Mouse (Mus musculus) Patski (cell line): Measurements from ENCODE around the gene Methig1. TPM values are rescaled to one million over a fixed set of nuclear protein-coding genes. Genes with fewer than 3 reads are reported as not detected.

Source experiments
- ATAC-seq: fragments of 100-300 bp; one replicate; pipeline ENCODE4 v1.8.0; 2021
- CTCF ChIA-PET: fragments of 350-600 bp; sonication (Branson Sonifier 250); formaldehyde crosslinking; loops from one replicate; lab custom pipeline; 2022; ENCODE audit warnings: inconsistent platforms; lab: Charles Lee
- POLR2A ChIA-PET: fragments of 350-600 bp; sonication (Branson Sonifier 250); formaldehyde crosslinking; loops from one replicate; lab custom pipeline; 2022; ENCODE audit warnings: antibody characterized with exemption, inconsistent platforms; lab: Charles Lee
- DNase-seq: peaks from one replicate; pipeline ENCODE4 v3.0.0-alpha.2; 2011; ENCODE audit warnings: low read depth, low spot score
- H3K27me3 ChIP-seq: fragments of 371-371 bp; one replicate; pipeline ENCODE4 v1.5.1; 2021
- CTCF ChIP-seq: fragments of 100-300 bp; IDR thresholded peaks from one replicate; pipeline ENCODE4 v1.5.1; 2021
- in situ Hi-C: fragments of 300-500 bp; cut with MboI; formaldehyde crosslinking; loops from 3 replicates; pipeline ENCODE4 v1.11.1; 2018; ENCODE audit warnings: low pct_unique_long_range_greater_than_20kb, mixed read lengths
- polyA plus RNA-seq: library from polyadenylated mRNA; unstranded; gene quantifications from one replicate; pipeline ENCODE4 v1.2.3, GENCODE M21; 2021

Gene Methig1
- polyA plus RNA-seq, 1 experiment from 2014 or later = 0.51 TPM

DNA sequence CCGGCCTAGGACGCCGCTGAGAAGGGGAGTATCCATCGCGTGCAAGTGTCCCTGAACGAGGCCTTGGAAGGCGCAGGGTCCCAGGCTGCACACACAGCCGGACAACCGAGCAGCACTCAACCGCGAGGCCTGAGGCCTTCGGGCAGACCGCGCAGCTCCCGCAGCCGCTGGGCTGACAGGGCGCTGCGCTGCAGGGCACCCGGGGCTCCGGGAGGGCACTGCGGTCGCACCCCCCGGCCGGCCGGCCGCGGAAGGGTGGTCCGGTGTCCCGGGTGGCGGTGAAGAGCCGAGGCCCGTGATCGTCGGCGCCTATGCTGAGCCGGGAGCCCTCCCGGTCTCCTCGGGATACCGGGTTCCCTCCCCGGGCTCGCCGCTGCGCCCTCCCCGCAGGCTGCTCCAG is 69.5 kb downstream of the Methig1 start:
- ATAC-seq (peak; percentile 13), DNase-seq (no peak)
- ChIA-PET POLR2A (no interaction called here), CTCF (interaction anchor here (1.4 to 1.8 kb wide), 2 partner anchors 14 to 35 kb away, joined by 3 to 4 read pairs; no protein-coding TSS in a partner anchor)
- H3K27me3 ChIP-seq = no peaks in the 10 kb centered on the region
- in situ Hi-C loops = no loop called here
- TF ChIP-seq CTCF = no peak

DNA sequence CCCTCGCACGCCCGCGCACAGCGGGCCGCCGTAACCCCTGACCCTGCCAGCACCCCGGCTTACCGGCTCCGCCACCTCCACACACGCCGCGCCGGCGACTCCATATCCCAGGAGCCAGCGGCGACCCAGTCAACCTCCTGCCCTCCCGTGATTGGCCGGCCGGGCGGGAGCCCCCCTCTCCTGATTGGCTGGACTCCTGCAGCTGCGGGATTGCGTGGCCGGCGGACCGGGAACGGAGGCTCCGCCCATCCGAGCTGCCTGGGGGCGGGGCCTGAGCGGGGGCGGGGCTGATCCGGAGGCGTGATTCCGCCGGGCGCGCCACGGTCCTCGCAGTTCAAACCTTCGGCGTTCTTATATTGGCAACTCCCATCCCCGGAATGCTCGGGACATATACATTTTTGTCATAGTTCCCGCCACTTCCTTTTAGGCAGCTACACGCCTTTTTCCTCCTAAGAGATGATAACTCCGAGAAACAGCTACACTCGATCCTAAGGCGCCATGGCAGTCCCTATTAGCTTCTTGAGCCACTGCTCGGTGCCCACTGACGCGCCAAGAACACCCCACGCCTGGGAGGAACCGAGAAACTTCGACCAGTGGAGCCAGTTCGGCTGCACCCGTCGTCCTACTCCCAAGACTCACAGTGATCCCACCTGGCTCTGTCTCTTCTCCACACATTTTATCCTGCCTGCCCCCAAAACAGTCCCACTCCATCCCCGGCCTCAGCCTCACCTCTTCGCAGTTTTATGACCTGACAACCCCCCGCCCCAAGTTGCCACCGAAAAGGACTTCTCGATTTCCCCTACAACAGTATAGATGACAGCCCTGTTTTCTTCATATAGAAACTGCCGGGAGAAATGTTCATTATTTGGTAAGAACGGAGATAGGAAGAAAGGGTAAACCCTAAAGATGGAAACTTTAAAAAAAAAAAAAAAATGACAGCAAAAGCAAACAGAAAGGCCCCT is 70.2 kb downstream of the Methig1 start:
- H3K27me3 ChIP-seq = no peaks in the 10 kb centered on the region
- in situ Hi-C loops = no loop called here
- DNase-seq = no peak

GRCm38 (mm10) chr15:100423916-100424315 is 71.0 kb downstream of the Methig1 start:
- POLR2A ChIA-PET = interaction anchor here (0.6 to 1.1 kb wide), 3 partner anchors 33 to 450 kb away, joined by 3 to 5 read pairs (median 3); no protein-coding TSS in a partner anchor
- CTCF ChIA-PET = interaction anchor here (1.1 to 1.4 kb wide), 2 partner anchors 20 to 21 kb away, joined by 3 read pairs; no protein-coding TSS in a partner anchor
- in situ Hi-C loops = no loop called here
- DNase-seq (no peak), ATAC-seq (no peak)
- no peak for TF ChIP-seq CTCF
- H3K27me3 ChIP-seq = no peaks in the 10 kb centered on the region

More for the DNA sequence above, 70.2 kb downstream of the Methig1 start:
- ChIA-PET POLR2A (interaction anchor here (0.6 to 1.1 kb wide), 4 partner anchors 9 to 450 kb away, joined by 3 to 5 read pairs (median 4); no protein-coding TSS in a partner anchor), CTCF (interaction anchor here (1.4 to 1.8 kb wide), 2 partner anchors 14 to 20 kb away, joined by 3 to 4 read pairs; no protein-coding TSS in a partner anchor)
- no peak for TF ChIP-seq CTCF
- peak; percentile 88 for ATAC-seq

DNA sequence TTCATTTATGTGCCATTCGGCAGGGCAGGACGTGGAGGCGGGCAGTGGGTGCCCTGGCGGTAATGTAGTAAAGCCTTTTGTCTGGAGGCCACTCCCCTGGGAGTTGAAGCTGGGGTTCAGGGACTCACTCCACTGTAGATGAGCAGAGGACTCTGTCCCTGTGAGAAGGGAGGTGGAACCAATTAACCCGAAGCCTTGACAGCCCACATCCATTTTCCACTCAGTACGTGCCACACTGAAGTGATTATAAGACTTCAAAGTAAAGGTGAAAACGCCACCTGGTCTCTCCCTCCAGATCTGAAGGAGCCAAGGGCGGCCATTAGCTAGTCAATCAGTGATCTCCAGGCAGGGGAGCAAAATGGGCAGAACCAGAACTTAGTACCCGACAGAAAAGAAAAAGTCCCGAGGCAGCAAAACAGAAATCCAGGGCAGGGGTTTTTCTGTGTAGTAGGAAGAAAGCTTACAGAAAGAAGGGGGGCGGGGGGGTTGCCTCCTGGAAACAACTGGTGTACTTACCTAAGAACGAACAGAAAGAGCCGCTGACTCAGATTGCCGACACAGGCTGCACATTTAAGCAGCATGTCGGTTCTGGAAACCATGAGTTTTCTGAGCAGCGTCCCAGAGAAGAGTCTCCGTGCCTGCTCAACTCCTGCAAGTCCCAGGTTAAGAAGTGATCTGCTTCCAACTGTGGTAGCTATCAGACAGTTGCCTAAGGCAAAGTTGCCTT is 71.6 kb downstream of the Methig1 start, which contains the start of gene Slc11a2:
Gene Slc11a2 (minus strand): TSS at position 677 of the 727 bp plus-strand sequence.
- ATAC-seq (no peak), DNase-seq (no peak)
- H3K27me3 ChIP-seq = no peaks in the 10 kb centered on the region
- CTCF ChIA-PET = interaction anchor here (1.1 to 1.4 kb wide), 2 partner anchors 19 to 20 kb away, joined by 3 read pairs; no protein-coding TSS in a partner anchor
- TF ChIP-seq CTCF = no peak
- POLR2A ChIA-PET = no interaction called here
- in situ Hi-C loops = no loop called here

DNA sequence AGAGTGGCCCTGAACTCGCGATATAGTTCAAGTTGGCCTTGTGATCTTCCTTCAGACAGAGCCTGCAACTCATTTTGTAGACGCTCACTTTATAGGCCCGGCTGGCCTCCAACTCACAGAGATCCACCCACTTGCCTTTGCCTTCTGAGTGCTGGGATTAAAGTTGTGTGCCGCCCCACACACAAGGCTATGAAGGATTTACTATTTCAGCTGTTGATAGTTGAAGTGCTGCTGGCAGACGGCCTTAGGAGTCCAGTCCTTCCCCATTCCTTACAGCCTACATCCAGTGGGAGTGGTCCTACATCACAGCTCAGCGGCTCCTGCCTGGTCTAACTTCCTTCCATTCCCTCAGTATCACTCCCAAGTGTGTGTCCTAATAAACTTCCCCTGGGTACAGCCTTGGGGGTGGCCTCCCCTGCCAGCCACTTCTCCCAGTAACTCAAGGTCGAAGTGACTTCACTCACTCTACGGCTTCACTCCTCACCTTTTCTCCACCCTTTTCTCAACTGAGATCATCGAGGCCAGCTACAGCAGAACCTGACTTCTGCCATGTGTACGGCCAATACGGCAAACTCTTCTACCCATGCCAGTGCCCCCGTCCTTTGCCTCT is 75.5 kb downstream of the Methig1 start:
- H3K27me3 ChIP-seq = no peaks in the 10 kb centered on the region
- DNase-seq (no peak), ATAC-seq (no peak)
- TF ChIP-seq CTCF = no peak
- CTCF ChIA-PET = interaction anchor here (0.8 kb wide), 1 partner anchor 28 kb away, joined by 3 read pairs; no protein-coding TSS in a partner anchor
- POLR2A ChIA-PET = no interaction called here
- in situ Hi-C loops = no loop called here

DNA sequence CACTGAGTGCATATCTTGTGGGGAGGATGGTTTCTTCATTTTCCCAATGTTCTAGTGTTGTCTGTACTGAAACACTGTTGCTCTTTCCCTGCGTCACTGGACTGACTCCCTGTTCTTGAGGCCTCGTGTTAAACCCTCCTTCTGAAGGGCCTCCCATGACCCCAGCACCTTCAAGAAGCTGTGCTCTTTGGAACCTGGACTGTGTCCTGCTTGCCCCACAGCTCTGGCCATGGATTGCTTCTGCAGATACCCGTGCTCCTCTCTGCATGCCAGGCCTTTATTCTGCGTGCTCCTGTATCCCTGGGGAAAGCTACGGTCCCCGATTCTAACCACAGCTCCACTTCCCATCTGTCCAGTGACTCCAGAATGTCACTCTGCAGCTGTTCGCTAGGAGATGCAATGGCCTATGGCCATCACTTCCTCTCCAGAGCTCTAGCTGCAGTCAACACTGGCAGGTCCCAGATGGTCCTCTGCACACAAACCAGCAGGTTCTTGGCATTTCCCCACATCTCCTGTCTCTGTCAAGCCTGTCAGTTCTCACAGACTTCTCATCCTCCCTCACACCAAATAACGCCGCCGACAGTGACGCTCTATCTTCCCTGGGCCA is 77.1 kb downstream of the Methig1 start:
- CTCF ChIA-PET = interaction anchor here (1.1 kb wide), 1 partner anchor 27 kb away, joined by 4 read pairs; no protein-coding TSS in a partner anchor
- in situ Hi-C loops = no loop called here
- DNase-seq = no peak
- POLR2A ChIA-PET = no interaction called here
- ATAC-seq = no peak
- no peaks in the 10 kb centered on the region for H3K27me3 ChIP-seq
- no peak for TF ChIP-seq CTCF

GRCm38 (mm10) chr15:100433234-100433633 is 80.3 kb downstream of the Methig1 start:
- TF ChIP-seq CTCF = no peak
- DNase-seq (no peak), ATAC-seq (no peak)
- CTCF ChIA-PET = interaction anchor here (1.4 kb wide), 1 partner anchor 18 kb away, joined by 3 read pairs; no protein-coding TSS in a partner anchor
- in situ Hi-C loops = no loop called here
- POLR2A ChIA-PET = interaction anchor here (1.5 kb wide), 1 partner anchor 10 kb away, joined by 4 read pairs; no protein-coding TSS in a partner anchor
- no peaks in the 10 kb centered on the region for H3K27me3 ChIP-seq

Other genes with a start within 250 kb of the Methig1 start
- 61.2 TPM for gene Atf1, start 125.3 kb upstream of the Methig1 start, polyA plus RNA-seq
- not detected for gene Tmprss12, start 72.3 kb upstream of the Methig1 start, polyA plus RNA-seq
- gene Mettl7a1, start 49.0 kb upstream of the Methig1 start, polyA plus RNA-seq = 567 TPM
- 88.9 TPM for gene Mettl7a3, start 18.2 kb upstream of the Methig1 start, polyA plus RNA-seq
- gene Mettl7a2, start 51 bp downstream of the Methig1 start, polyA plus RNA-seq = 4.1 TPM
- gene Higd1c, start 11.4 kb downstream of the Methig1 start, polyA plus RNA-seq = not detected
- 0.55 TPM for gene Gm5475, start 69.0 kb downstream of the Methig1 start, polyA plus RNA-seq
- gene Slc11a2, start 71.9 kb downstream of the Methig1 start, polyA plus RNA-seq = 78.4 TPM
- gene Letmd1, start 115.9 kb downstream of the Methig1 start, polyA plus RNA-seq = 52.3 TPM
- gene Csrnp2, start 142.3 kb downstream of the Methig1 start, polyA plus RNA-seq = 13.7 TPM
- 35.2 TPM for gene Tfcp2, start 198.9 kb downstream of the Methig1 start, polyA plus RNA-seq
- 54.5 TPM for gene Pou6f1, start 246.8 kb downstream of the Methig1 start, polyA plus RNA-seq